Comparison of ENCODE assay signal across 8 mouse cellular contexts in genomic region chr9:25482999-25483347, GRCm38 (mm10). TPM values are rescaled to one million over a fixed set of nuclear protein-coding genes. Genes with fewer than 3 reads are reported as not detected.
DNase-seq lines count a peak whose midpoint lies in the region; ATAC-seq and TF ChIP-seq lines count a peak whose summit lies in the region.

No protein-coding gene starts in this region.

- peak overlapping the region; percentile 91 for H3K4me3 ChIP-seq in layer of hippocampus, adult 2 months
- H3K4me3 ChIP-seq in embryonic facial prominence, embryonic 14.5 days (ENCODE audit: low read depth, low read length) = peak overlapping the region; percentile 78
- H3K4me3 ChIP-seq in intestine, embryonic 16.5 days (ENCODE audit: low read length) = no peak overlapping the region
- peak overlapping the region; percentile 85 for H3K4me3 ChIP-seq in neural tube, embryonic 15.5 days (replicated peaks)

- H3K36me3 ChIP-seq in embryonic facial prominence, embryonic 14.5 days (ENCODE audit: control insufficient read depth, insufficient read depth, low read length) = no peaks in the 10 kb centered on the region
- no peaks in the 10 kb centered on the region for H3K36me3 ChIP-seq in intestine, embryonic 16.5 days (ENCODE audit: control insufficient read depth, insufficient read depth, low read length)
- H3K36me3 ChIP-seq in neural tube, embryonic 15.5 days = no peaks in the 10 kb centered on the region

- H3K9ac ChIP-seq in embryonic facial prominence, embryonic 14.5 days (ENCODE audit: low read depth, low read length) = 0 out of 2 replicates have a peak overlapping the region, but pooled peaks have one; percentile 72
- no peak overlapping the region for H3K9ac ChIP-seq in intestine, embryonic 16.5 days (ENCODE audit: low read depth, low read length)
- no peak overlapping the region for H3K9ac ChIP-seq in neural tube, embryonic 15.5 days (replicated peaks)

- peak overlapping the region; percentile 86 for H3K4me2 ChIP-seq in embryonic facial prominence, embryonic 14.5 days (ENCODE audit: low read depth, low read length)
- H3K4me2 ChIP-seq in intestine, embryonic 16.5 days (ENCODE audit: low read depth, low read length) = 0 out of 2 replicates have a peak overlapping the region, but pooled peaks have one; percentile 7
- peak overlapping the region; percentile 87 for H3K4me2 ChIP-seq in neural tube, embryonic 15.5 days

- no peak overlapping the region for H3K27ac ChIP-seq in layer of hippocampus, adult 2 months
- no peak overlapping the region for H3K27ac ChIP-seq in embryonic facial prominence, embryonic 14.5 days (replicated peaks; ENCODE audit: low read depth, low read length)
- no peak overlapping the region for H3K27ac ChIP-seq in intestine, embryonic 16.5 days (ENCODE audit: low read length)
- no peak overlapping the region for H3K27ac ChIP-seq in neural tube, embryonic 15.5 days (replicated peaks)

- H3K27me3 ChIP-seq in embryonic facial prominence, embryonic 14.5 days (replicated peaks; ENCODE audit: control insufficient read depth, insufficient read depth, low read length) = no peaks in the 10 kb centered on the region
- no peaks in the 10 kb centered on the region for H3K27me3 ChIP-seq in intestine, embryonic 16.5 days (replicated peaks; ENCODE audit: control insufficient read depth, insufficient read depth, low read length)
- no peaks in the 10 kb centered on the region for H3K27me3 ChIP-seq in neural tube, embryonic 15.5 days (replicated peaks)

- H3K9me3 ChIP-seq in embryonic facial prominence, embryonic 14.5 days (ENCODE audit: control insufficient read depth, low read length) = no peaks in the 10 kb centered on the region
- no peaks in the 10 kb centered on the region for H3K9me3 ChIP-seq in intestine, embryonic 16.5 days (ENCODE audit: control insufficient read depth, low read length)
- no peaks in the 10 kb centered on the region for H3K9me3 ChIP-seq in neural tube, embryonic 15.5 days (replicated peaks)

- WGBS in embryonic facial prominence, embryonic 14.5 days = 84% methylated on average over 9 of the region's 9 CpGs
- WGBS in intestine, embryonic 16.5 days = 82% methylated on average over 9 of the region's 9 CpGs
- WGBS in neural tube, embryonic 15.5 days = 92% methylated on average over 9 of the region's 9 CpGs

- peak; percentile 56 for TF ChIP-seq CTCF in layer of hippocampus, adult 2 months (conservative IDR thresholded peaks at IDR 0.05)

- H3K4me1 ChIP-seq in embryonic facial prominence, embryonic 14.5 days (ENCODE audit: control insufficient read depth, insufficient read depth, low read length) = peaks cover 49% of the 10 kb centered on the region
- H3K4me1 ChIP-seq in intestine, embryonic 16.5 days (ENCODE audit: control insufficient read depth, insufficient read depth, low read length) = peaks cover 21% of the 10 kb centered on the region; the same call in 1 of the 2 replicates
- peaks cover 54% of the 10 kb centered on the region for H3K4me1 ChIP-seq in neural tube, embryonic 15.5 days

- ATAC-seq in embryonic facial prominence, embryonic 14.5 days (ENCODE audit: low read depth) = no peak
- ATAC-seq in intestine, embryonic 16.5 days = no peak
- no peak for ATAC-seq in neural tube, embryonic 15.5 days (ENCODE audit: low FRiP score)

- no peak for DNase-seq in layer of hippocampus, adult 2 months (ENCODE audit: low spot score in 2 of 2)
- DNase-seq in layer of hippocampus, adult 18-20 months (ENCODE audit: low spot score in 2 of 2) = no peak
- no peak for DNase-seq in embryonic facial prominence, embryonic 14.5 days (ENCODE audit: low spot score)
- no peak for DNase-seq in layer of hippocampus, adult 11-12 months (ENCODE audit: low spot score)
- DNase-seq in left cerebral cortex, postnatal 25 days (ENCODE audit: low spot score in 2 of 2) = no peak
- DNase-seq in right cerebral cortex, postnatal 14 days = no peak

- intact Hi-C loops in left cerebral cortex, postnatal 25 days (cut with DNase I) = loop anchor here (5.0 kb wide), 3 partner anchors 89 to 331 kb away; partner anchors contain the start of gene Herpud2

RNA-seq across cellular contexts. Expression of gene Eepd1, which starts 1.6 kb away (rescaled TPM):
- total RNA-seq in layer of hippocampus, adult 2 months (2021) = 10 to 100 TPM; 18.0 to 19.4 TPM
- 10 to 100 TPM; 18.7 to 19.6 TPM for total RNA-seq in layer of hippocampus, adult 18-20 months (2021)
- 13.7 and 18.0 TPM in 2 replicates for polyA plus RNA-seq in embryonic facial prominence, embryonic 14.5 days (2014; fragmentation: Nextera tagmentation; extraction: Ambion mirVana)
- 6.9 and 8.1 TPM in 2 replicates for polyA plus RNA-seq in intestine, embryonic 16.5 days (2015; fragmentation: Nextera tagmentation; extraction: Ambion mirVana)
- 16.7 and 19.2 TPM in 2 replicates for polyA plus RNA-seq in neural tube, embryonic 15.5 days (2015; fragmentation: Nextera tagmentation; extraction: Ambion mirVana)
- total RNA-seq in left cerebral cortex, postnatal 25 days (2021) = 10 to 100 TPM; 18.9 to 21.7 TPM

Comparison
In these comparisons a context has a peak if more than half of its experiments do, and no peak if none do; other contexts are left out.
1. H3K4me2 ChIP-seq: peak in every context shown above with its lines; median percentile 87 in neural tube, embryonic 15.5 days; 86 in embryonic facial prominence, embryonic 14.5 days; 7 in intestine, embryonic 16.5 days.